Mouse (Mus musculus): ENCODE measurements around the gene Harbi1. TPM values are rescaled to one million over a fixed set of nuclear protein-coding genes. Genes with fewer than 3 reads are reported as not detected.
A peak's percentile ranks its signal among the peaks of the same experiment; 100 is the strongest.
"Not testable (repeated sequence)": the region's sequence is repeated elsewhere in the genome, so short reads cannot be mapped to it uniquely, and the experiment has no call there.

The Harbi1 gene
- polyA plus RNA-seq, 1 experiment = 4.7 TPM

- Histone ChIP-seq H3K27me3 (ENCODE audit: control insufficient read depth, insufficient read depth, low read length) (no peaks in the 10 kb centered on the region), H3K4me1 (ENCODE audit: control insufficient read depth, insufficient read depth, low read length) (no peaks in the 10 kb centered on the region), H3K27ac (ENCODE audit: insufficient read depth, low read length) (no peak overlapping the region), H3K4me3 (replicated peaks; ENCODE audit: insufficient read depth, low read depth, low read length) (no peak overlapping the region)
- TF ChIP-seq POLR2A (IDR thresholded peaks at IDR 0.05; ENCODE audit: borderline replicate concordance, insufficient read depth, low read length) = no peak
- no peak for TF ChIP-seq CTCF (IDR thresholded peaks at IDR 0.05; ENCODE audit: borderline replicate concordance, insufficient read depth, low read depth, low read length)
- DNase-seq = no peak
- 91% methylated on average over 6 of the region's 6 CpGs for WGBS
These were observed 7.6 kb downstream of the Harbi1 start for GRCm38 (mm10) chr2:91718276-91718675.

- H3K4me3 ChIP-seq (replicated peaks; ENCODE audit: insufficient read depth, low read depth, low read length) = no peak overlapping the region
- no peaks in the 10 kb centered on the region for H3K4me1 ChIP-seq (ENCODE audit: control insufficient read depth, insufficient read depth, low read length)
- no peak for DNase-seq
- 78% methylated on average over 4 of the region's 4 CpGs for WGBS
- no peaks in the 10 kb centered on the region for H3K27me3 ChIP-seq (ENCODE audit: control insufficient read depth, insufficient read depth, low read length)
- TF ChIP-seq CTCF (IDR thresholded peaks at IDR 0.05; ENCODE audit: borderline replicate concordance, insufficient read depth, low read depth, low read length) (no peak), POLR2A (IDR thresholded peaks at IDR 0.05; ENCODE audit: borderline replicate concordance, insufficient read depth, low read length) (no peak)
- no peak overlapping the region for H3K27ac ChIP-seq (ENCODE audit: insufficient read depth, low read length)
These were observed 12.7 kb downstream of the Harbi1 start for GRCm38 (mm10) chr2:91723382-91723781.

- no peak for DNase-seq
- no peaks in the 10 kb centered on the region for H3K4me1 ChIP-seq (ENCODE audit: control insufficient read depth, insufficient read depth, low read length)
- H3K4me3 ChIP-seq (replicated peaks; ENCODE audit: insufficient read depth, low read depth, low read length) = no peak overlapping the region
- TF ChIP-seq CTCF (IDR thresholded peaks at IDR 0.05; ENCODE audit: borderline replicate concordance, insufficient read depth, low read depth, low read length) (no peak), POLR2A (IDR thresholded peaks at IDR 0.05; ENCODE audit: borderline replicate concordance, insufficient read depth, low read length) (no peak)
- no peak overlapping the region for H3K27ac ChIP-seq (ENCODE audit: insufficient read depth, low read length)
- no peaks in the 10 kb centered on the region for H3K27me3 ChIP-seq (ENCODE audit: control insufficient read depth, insufficient read depth, low read length)
These were observed 13.3 kb downstream of the Harbi1 start for GRCm38 (mm10) chr2:91723951-91724350.

- WGBS = 58% methylated on average over 2 of the region's 2 CpGs
- no peaks in the 10 kb centered on the region for H3K27me3 ChIP-seq (ENCODE audit: control insufficient read depth, insufficient read depth, low read length)
- no peak overlapping the region for H3K4me3 ChIP-seq (replicated peaks; ENCODE audit: insufficient read depth, low read depth, low read length)
- no peak overlapping the region for H3K27ac ChIP-seq (ENCODE audit: insufficient read depth, low read length)
- TF ChIP-seq CTCF (IDR thresholded peaks at IDR 0.05; ENCODE audit: borderline replicate concordance, insufficient read depth, low read depth, low read length) (no peak), POLR2A (IDR thresholded peaks at IDR 0.05; ENCODE audit: borderline replicate concordance, insufficient read depth, low read length) (no peak)
- no peak for DNase-seq
- H3K4me1 ChIP-seq (ENCODE audit: control insufficient read depth, insufficient read depth, low read length) = no peaks in the 10 kb centered on the region
These were observed 14.1 kb downstream of the Harbi1 start for GRCm38 (mm10) chr2:91724716-91725115.

- not testable (repeated sequence) for H3K27me3 ChIP-seq (ENCODE audit: control insufficient read depth, insufficient read depth, low read length); H3K4me3 ChIP-seq (replicated peaks; ENCODE audit: insufficient read depth, low read depth, low read length); H3K27ac ChIP-seq (ENCODE audit: insufficient read depth, low read length); DNase-seq; H3K4me1 ChIP-seq (ENCODE audit: control insufficient read depth, insufficient read depth, low read length)
- WGBS = 58% methylated on average over 4 of the region's 4 CpGs
These were observed 14.8 kb downstream of the Harbi1 start for GRCm38 (mm10) chr2:91725476-91725875.

GRCm38 (mm10) chr2:91727011-91727410, 16.4 kb downstream of the Harbi1 start:
- no peaks in the 10 kb centered on the region for H3K4me1 ChIP-seq (ENCODE audit: control insufficient read depth, insufficient read depth, low read length)
- H3K27me3 ChIP-seq (ENCODE audit: control insufficient read depth, insufficient read depth, low read length) = no peaks in the 10 kb centered on the region
- no peak for TF ChIP-seq CTCF (IDR thresholded peaks at IDR 0.05; ENCODE audit: borderline replicate concordance, insufficient read depth, low read depth, low read length)
- no peak for TF ChIP-seq POLR2A (IDR thresholded peaks at IDR 0.05; ENCODE audit: borderline replicate concordance, insufficient read depth, low read length)
- no peak overlapping the region for H3K27ac ChIP-seq (ENCODE audit: insufficient read depth, low read length)
- WGBS = 85% methylated on average over 3 of the region's 3 CpGs
- no peak overlapping the region for H3K4me3 ChIP-seq (replicated peaks; ENCODE audit: insufficient read depth, low read depth, low read length)
- DNase-seq = no peak

GRCm38 (mm10) chr2:91729571-91729970, 18.9 kb downstream of the Harbi1 start:
- H3K27ac ChIP-seq (ENCODE audit: insufficient read depth, low read length) = no peak overlapping the region
- WGBS = 13% methylated on average over 4 of the region's 4 CpGs
- DNase-seq = no peak
- no peaks in the 10 kb centered on the region for H3K27me3 ChIP-seq (ENCODE audit: control insufficient read depth, insufficient read depth, low read length)
- peak overlapping the region; percentile 93 for H3K4me3 ChIP-seq (replicated peaks; ENCODE audit: insufficient read depth, low read depth, low read length)
- H3K4me1 ChIP-seq (ENCODE audit: control insufficient read depth, insufficient read depth, low read length) = no peaks in the 10 kb centered on the region
- TF ChIP-seq POLR2A (IDR thresholded peaks at IDR 0.05; ENCODE audit: borderline replicate concordance, insufficient read depth, low read length) = no peak
- no peak for TF ChIP-seq CTCF (IDR thresholded peaks at IDR 0.05; ENCODE audit: borderline replicate concordance, insufficient read depth, low read depth, low read length)

- peak; percentile 91 for DNase-seq
- Histone ChIP-seq H3K4me3 (replicated peaks; ENCODE audit: insufficient read depth, low read depth, low read length) (peak within 1 kb of the TSS; percentile 93), H3K27me3 (ENCODE audit: control insufficient read depth, insufficient read depth, low read length) (no peaks in the 10 kb centered on the region), H3K4me1 (ENCODE audit: control insufficient read depth, insufficient read depth, low read length) (0 out of 2 replicates have a peak, but pooled peaks cover 1% of the 10 kb centered on the region), H3K27ac (ENCODE audit: insufficient read depth, low read length) (peak within 1 kb of the TSS; percentile 86)
- WGBS = under 1% methylated on average over 67 of the region's 68 CpGs
- TF ChIP-seq CTCF (IDR thresholded peaks at IDR 0.05; ENCODE audit: borderline replicate concordance, insufficient read depth, low read depth, low read length) (no peak), POLR2A (IDR thresholded peaks at IDR 0.05; ENCODE audit: borderline replicate concordance, insufficient read depth, low read length) (peak; percentile 54; the same call in 1 of the 2 replicates)
These were observed 19.5 kb downstream of the Harbi1 start, which contains the start of gene Ambra1 for GRCm38 (mm10) chr2:91729971-91730821. TSS of gene Ambra1 (plus strand) at chr2:91730134.

Measured in cerebellum, adult 2 months (tissue).